Mouse (Mus musculus): ENCODE measurements at regions not wholly inside any gene's neighbourhood (a gene's known extent, or its start where the extent isn't known, plus 50 kb on each side); places are given as distances from the start of the nearest gene placed in this dataset.

- TF ChIP-seq CTCF (IDR thresholded peaks at IDR 0.05; ENCODE audit: control insufficient read depth, insufficient read depth, low read length) (no peak), POLR2A (IDR thresholded peaks at IDR 0.05; ENCODE audit: borderline replicate concordance, control insufficient read depth, low read depth, low read length) (no peak)
Measured at GRCm38 (mm10) chr12:114332552-114332951, 788.8 kb downstream of the Adam6a start.

All from bone marrow, adult 2 months (tissue).